Mouse (Mus musculus): ENCODE results near the gene Taok3.

Taok3 gene

DNA sequence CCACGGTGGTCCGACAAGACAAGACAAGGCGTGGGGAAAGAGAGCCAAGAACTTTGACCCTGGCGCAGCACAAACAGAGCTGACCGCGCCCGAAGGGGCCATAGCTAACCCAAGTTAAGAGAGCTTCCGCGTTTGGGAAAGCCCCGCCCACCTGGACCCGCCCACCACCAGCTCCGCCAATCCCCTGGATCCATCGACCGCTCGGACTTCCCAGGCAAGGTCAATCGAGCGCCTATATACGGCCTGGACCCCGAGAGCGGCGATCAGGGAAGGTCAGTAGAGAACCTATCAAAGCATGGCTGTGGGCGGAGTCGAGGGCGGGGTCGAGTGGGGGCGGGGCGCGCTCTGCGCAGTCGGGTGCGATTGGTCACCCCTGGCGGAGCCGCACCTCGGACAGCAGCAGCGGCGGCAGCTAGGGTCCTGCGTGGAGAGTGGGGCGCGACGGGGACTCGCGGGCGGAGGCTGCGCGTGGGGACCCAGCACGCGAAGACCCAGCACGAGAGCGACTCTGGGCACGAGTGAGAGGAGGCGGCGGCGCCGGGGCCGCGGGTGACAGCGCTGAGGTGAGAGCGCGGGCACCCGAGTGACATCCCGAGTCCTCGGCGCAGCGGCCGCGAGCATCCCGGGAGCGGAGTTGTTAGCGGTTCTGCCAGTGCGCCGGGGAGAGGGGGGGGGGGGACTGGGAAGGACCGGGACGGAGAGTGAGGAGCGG, at the start of gene Taok3:
TSS of gene Taok3 (plus strand) at position 353 of the 712 bp plus-strand sequence.
- in situ Hi-C loops (cut with MboI; ENCODE audit: low pct_unique_long_range_greater_than_20kb in 1 of 2, low sequenced_read_pairs in 2 of 2, unreplicated experiment in 1 of 2), result no loop called here

DNA sequence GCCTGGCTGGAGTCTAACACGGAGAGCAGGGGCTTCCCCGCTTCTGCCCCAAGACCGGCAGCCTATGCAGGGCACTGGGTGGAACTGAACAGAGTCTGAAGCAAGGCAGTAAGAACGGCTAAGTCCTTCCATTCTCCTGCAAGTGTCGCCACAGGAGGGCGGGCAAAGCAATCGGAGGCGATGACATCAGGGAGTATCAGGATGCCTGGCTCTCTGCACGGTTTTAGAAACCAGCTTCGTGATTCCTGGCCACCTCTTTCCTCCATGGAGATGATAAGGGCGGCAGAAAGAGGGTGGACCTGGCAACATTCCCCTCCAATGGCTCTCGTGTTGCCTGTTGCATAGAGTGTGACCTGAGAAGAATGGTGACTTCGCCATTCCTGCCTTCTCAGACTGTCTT, 32.2 kb upstream of the Taok3 start:
- in situ Hi-C loops (cut with MboI; ENCODE audit: low pct_unique_long_range_greater_than_20kb in 1 of 2, low sequenced_read_pairs in 2 of 2, unreplicated experiment in 1 of 2), result no loop called here

DNA sequence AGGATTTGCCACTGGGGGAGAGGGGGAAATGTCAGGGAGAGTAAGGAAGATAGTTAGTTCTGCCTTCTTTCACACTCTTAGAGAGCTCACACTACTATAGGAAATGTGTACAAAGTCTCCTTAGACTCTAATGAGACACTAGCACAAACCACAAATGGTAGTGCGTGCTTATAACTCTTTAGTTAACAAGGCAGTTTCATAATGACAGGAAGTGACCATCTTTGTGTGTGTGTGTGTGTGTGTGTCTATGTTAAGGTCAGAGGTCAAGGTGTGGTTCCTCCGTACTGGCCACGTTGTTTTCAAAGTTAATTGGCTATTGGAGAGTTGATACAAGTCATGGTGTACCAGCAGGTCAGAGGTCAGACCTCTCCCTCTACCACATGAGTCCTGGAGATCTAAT, 30.8 kb upstream of the Taok3 start:
- in situ Hi-C loops (cut with MboI; ENCODE audit: low pct_unique_long_range_greater_than_20kb in 1 of 2, low sequenced_read_pairs in 2 of 2, unreplicated experiment in 1 of 2), result no loop called here

DNA sequence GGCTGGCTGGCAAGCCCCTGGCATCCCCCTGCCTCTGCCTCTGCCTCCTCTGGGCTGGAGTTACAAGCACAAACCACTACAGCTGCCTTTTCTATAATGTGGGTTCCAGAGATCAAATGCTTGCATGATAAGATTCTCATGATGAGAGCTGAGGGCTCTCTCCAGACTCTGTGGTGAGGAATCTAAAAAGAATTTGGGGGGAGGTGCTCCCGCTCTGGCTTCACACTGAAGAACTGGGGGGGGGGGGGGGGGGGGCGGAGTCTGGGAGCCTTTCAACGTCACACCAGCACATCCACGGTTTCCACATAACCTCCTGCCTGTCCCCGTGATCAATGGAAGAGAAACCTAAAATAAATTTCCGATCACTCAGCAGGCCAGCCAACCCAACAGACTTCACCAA, 30.1 kb upstream of the Taok3 start:
- in situ Hi-C loops (cut with MboI; ENCODE audit: low pct_unique_long_range_greater_than_20kb in 1 of 2, low sequenced_read_pairs in 2 of 2, unreplicated experiment in 1 of 2), result no loop called here

DNA sequence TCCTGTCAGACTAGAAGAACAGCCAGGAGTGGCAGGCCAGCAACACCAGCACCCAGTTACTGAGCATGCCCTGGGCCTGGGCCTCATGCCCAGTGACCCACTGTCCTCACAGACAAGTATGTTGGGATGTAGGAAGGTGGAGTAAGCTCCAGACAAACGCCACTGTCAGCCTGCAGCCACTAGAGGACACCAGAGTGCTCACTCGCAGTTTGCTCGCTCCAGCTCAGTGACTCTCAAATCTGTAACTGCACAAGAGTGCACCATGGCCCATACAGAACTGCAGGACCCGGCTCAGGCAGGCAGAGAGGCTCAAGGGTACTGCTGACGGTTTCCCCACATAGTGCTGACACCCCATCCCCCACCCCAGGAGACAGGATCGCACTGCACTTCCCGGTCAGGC, 25.5 kb upstream of the Taok3 start:
- in situ Hi-C loops (cut with MboI; ENCODE audit: low pct_unique_long_range_greater_than_20kb in 1 of 2, low sequenced_read_pairs in 2 of 2, unreplicated experiment in 1 of 2), result no loop called here

DNA sequence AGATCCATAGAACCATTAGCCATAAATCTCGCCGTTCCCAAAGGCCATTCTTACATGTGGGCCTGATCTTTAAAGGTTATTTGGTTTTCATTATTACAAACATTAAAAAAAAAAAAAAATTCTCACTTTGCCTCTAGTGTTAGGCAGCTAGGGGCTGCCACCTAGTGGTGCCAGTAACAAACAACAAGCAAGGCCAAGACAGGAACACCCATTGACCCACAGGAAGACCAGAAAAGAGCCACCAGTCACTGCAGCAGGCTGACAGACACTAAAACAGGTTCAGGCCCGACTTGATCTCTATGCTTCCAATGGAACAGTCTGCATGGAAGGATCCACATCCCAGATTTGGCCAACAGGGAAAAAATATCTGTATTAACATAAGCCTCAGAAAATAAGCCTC, 23.2 kb upstream of the Taok3 start:
- in situ Hi-C loops (cut with MboI; ENCODE audit: low pct_unique_long_range_greater_than_20kb in 1 of 2, low sequenced_read_pairs in 2 of 2, unreplicated experiment in 1 of 2), result no loop called here

DNA sequence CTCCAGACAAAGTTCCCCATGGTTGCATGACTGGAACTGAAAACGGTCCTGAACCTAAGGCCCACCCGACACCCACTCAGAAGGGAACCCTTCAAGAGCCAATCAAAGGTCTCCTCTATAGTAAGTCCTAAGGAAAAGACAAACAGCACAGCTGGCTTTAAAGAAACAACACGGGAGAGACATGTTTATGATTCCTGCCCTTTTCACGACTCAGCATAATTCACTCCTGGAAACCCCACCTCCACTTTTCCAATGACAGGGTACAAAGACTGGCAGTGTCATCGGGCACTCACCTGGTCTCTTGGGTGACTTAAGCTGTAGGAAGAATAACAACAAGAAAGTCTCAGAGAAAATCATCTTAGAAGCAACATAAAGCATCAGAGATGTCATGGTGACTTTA, 20.9 kb upstream of the Taok3 start:
- in situ Hi-C loops (cut with MboI; ENCODE audit: low pct_unique_long_range_greater_than_20kb in 1 of 2, low sequenced_read_pairs in 2 of 2, unreplicated experiment in 1 of 2), result no loop called here

DNA sequence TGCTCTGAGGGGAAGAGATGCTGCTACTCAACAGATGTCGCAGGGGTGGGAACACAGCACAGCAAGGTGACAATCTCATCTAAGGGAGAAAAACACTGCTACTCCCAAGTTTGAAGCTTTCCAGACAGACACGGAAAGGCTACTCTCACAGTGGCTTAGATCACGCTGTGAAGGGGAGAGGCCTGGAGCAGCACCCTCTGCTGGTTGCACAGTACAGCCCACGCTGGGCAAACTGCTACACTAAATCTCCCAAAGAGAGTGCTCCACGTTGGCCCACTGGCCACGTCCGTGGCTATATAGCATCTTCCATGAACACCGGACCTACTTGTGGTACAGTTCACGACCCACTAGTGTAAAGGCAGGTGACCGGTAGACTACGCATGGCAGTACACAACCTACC, 20.2 kb upstream of the Taok3 start:
- in situ Hi-C loops (cut with MboI; ENCODE audit: low pct_unique_long_range_greater_than_20kb in 1 of 2, low sequenced_read_pairs in 2 of 2, unreplicated experiment in 1 of 2), result no loop called here

DNA sequence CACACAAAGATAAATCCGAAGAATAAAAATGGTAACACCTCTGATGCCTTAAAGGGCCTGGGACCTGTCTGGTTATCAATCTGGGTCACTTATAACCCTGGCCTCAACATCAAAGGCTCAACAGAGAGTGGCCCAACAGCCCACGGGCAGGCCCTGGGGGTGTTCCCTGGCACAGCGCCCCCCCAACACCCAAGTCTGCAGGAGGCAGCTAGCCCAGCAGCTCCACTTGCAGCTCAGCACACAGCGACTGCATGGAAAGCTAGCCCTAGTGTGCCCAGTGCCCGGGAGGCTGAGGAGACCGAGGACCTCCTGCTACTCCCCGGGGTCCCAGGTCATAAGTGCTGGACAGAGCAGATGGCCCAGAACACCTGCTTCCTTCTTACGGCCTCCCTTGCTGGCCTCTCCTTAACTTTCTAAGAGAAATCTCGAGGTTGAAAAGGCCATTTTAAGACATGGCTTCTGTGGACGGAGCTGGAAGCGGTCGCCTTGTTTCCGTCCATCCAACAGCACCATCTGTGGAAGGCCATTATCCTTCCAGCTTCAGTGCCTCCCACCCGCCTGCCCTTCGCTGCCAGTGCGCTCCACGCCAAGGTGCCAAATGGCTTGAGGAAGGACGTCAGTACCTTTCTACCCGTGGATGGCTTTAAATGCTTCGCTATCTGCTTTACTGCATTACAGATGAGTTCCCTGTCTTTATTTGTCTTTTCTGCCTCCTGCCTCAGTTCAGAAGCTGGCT, 16.6 kb upstream of the Taok3 start:
- in situ Hi-C loops (cut with MboI; ENCODE audit: low pct_unique_long_range_greater_than_20kb in 1 of 2, low sequenced_read_pairs in 2 of 2, unreplicated experiment in 1 of 2), result no loop called here

DNA sequence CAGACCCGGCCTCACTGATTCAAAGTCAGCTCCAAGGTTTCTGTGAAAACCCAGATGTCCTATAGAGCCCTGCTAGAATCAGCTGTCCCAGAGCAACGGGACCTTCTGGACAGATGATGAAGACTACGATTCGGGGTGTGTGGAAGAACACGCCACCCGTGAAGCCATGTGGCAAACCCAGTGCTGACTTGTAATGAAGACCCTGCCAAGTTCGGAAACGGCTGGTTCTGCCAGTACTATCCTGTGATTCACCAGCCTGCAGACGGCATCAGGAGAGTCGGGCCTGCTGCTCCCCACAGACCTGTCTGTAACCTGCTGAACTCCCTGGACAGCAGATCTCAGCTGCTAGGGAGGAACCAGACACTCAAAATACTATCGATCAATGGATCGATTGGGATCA, 15.6 kb upstream of the Taok3 start:
- in situ Hi-C loops (cut with MboI; ENCODE audit: low pct_unique_long_range_greater_than_20kb in 1 of 2, low sequenced_read_pairs in 2 of 2, unreplicated experiment in 1 of 2), result no loop called here

DNA sequence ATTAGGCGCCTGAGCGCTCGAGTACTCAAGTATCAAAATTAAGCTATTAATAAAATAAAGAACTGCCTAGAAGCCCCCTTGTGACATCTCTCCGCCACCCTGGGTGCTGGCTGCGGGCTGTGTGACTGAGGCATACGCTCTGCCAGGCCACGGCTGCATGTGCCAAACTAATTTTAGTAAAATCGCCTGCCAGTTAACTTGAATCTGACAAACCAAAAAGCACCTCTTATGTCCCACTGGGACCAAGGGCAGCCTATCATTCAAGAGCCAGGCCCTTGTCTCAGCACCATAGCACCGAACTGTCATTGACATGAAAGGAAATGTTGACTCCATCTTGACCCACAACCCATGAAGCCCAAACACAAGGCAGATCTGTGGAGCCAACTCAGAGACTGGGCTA, 14.2 kb upstream of the Taok3 start:
- in situ Hi-C loops (cut with MboI; ENCODE audit: low pct_unique_long_range_greater_than_20kb in 1 of 2, low sequenced_read_pairs in 2 of 2, unreplicated experiment in 1 of 2), result no loop called here

DNA sequence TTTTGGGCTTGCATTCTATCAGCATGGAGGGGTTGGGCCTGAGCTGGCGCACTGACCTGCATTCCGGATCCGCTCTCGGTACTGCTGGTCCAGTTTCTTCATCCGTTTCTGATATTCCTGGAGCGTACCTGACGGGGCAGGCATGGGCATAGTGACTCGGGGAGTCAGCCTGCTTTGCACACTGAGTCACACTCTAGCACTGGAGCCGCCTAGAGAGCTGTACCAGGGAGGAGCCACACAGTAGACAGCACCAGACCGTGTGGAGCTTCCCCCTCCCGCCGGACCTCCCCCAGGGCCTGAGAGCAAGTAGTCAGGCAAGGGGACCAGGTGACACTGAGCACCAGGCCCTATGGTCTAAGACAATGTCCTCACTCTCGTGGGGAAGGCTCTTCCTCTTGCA, 11.6 kb upstream of the Taok3 start:
- in situ Hi-C loops (cut with MboI; ENCODE audit: low pct_unique_long_range_greater_than_20kb in 1 of 2, low sequenced_read_pairs in 2 of 2, unreplicated experiment in 1 of 2), result no loop called here

DNA sequence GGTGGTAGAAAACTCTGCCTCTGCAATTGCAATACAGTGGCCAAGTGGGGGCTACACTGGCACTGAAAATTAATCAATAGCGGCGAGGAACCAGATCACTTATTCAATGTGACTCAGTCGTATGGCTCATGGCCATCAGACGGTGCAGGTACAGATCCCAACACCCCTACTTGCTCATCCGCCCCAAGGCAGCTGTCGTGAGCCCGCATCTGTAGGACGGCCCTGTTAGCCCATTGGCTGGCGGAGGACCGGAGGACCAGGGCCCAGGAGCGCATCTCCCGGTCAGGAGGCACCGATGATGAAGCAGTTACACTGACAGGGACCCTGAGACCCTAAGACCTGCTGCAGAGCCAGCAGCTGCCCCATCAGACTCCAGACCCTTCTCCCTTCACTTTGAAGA, 11.2 kb upstream of the Taok3 start:
- in situ Hi-C loops (cut with MboI; ENCODE audit: low pct_unique_long_range_greater_than_20kb in 1 of 2, low sequenced_read_pairs in 2 of 2, unreplicated experiment in 1 of 2), result no loop called here

DNA sequence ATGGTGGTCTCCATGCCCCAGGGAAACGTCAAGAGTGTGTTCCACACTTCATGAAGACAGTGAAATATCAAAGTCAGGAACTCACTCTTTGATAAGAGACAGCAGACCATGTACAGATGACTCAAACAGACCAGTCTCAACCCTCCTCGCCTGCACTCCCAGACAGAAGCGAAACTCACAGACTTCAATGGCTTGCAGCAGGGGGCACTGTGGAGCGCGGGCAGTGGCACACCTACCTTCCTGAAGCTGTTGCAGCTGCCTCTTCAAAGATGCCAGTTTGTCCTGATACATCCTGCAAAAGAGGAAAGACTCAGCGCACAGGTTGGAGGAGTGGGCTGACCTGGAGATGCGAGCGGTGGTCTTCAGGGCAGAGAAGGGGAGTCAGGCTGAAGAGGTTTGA, 10.4 kb upstream of the Taok3 start:
- in situ Hi-C loops (cut with MboI; ENCODE audit: low pct_unique_long_range_greater_than_20kb in 1 of 2, low sequenced_read_pairs in 2 of 2, unreplicated experiment in 1 of 2), result no loop called here

DNA sequence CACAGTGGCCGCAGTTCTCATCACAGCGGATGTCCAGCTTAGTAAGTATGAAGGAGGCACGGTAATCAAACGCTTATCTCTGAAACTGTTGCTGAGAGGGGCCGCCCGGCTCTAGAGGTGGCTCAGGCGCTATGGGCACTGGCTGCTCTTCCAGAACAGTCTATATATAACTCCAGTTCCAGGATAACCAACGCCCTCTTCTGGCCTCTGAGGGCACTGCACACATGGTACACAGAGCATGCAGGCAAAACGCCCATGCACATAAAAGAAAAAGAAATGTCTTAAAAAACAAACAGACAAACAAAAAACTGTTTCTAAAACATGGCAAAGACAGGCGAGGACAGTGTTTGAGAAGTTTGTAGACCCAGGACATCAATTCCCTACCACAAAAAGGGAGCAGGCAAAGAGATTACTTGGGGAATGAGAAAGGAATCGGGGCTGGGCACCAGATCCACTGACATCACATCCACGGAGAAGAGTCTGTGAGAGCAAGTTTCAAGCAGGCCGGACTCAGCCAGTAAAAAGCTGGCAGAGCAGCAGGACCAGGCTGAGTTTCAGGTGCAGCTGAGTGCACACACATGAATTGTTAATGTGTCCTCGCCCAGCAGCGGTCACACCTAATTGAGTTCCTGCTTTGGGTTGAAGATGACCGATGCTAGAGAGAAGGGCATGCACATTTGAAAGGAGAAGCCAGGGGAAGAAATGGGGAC, 8.7 kb upstream of the Taok3 start:
- in situ Hi-C loops (cut with MboI; ENCODE audit: low pct_unique_long_range_greater_than_20kb in 1 of 2, low sequenced_read_pairs in 2 of 2, unreplicated experiment in 1 of 2), result no loop called here

DNA sequence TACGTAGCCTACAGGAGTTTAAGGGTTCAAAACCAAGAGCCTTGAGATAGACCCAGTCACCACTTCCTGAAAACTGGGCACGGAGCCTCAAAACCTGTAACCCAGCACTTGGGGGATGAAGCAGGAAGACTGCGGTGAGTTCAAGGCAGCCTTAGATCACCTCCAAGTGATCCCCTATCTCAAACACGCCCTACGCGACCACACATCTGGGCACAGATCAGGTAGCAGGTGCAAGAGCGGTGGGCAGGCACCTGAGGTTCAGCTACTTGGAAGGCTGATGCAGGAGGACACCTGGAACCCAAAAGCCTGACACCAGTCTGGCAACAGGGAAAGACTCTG, 8.2 kb upstream of the Taok3 start:
- in situ Hi-C loops (cut with MboI; ENCODE audit: low pct_unique_long_range_greater_than_20kb in 1 of 2, low sequenced_read_pairs in 2 of 2, unreplicated experiment in 1 of 2), result no loop called here

DNA sequence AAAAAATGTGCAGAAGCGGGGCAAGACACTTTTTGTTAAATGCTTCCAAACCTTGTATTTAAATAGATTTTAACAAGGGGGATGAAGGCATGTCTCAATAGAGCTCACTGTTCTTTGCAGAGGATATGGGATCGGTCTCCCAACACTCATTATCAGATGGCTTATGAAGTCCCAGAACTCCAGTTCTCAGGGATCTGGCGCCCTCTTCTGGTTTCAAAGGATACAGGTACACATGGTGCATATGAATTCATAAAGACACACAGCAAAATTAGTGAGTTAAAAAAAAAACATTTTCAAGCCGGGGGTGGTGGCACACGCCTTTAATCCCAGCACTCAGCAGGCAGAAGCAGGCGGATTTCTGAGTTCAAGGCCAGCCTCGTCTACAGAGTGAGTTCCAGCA, 6.6 kb upstream of the Taok3 start:
- in situ Hi-C loops (cut with MboI; ENCODE audit: low pct_unique_long_range_greater_than_20kb in 1 of 2, low sequenced_read_pairs in 2 of 2, unreplicated experiment in 1 of 2), result no loop called here

DNA sequence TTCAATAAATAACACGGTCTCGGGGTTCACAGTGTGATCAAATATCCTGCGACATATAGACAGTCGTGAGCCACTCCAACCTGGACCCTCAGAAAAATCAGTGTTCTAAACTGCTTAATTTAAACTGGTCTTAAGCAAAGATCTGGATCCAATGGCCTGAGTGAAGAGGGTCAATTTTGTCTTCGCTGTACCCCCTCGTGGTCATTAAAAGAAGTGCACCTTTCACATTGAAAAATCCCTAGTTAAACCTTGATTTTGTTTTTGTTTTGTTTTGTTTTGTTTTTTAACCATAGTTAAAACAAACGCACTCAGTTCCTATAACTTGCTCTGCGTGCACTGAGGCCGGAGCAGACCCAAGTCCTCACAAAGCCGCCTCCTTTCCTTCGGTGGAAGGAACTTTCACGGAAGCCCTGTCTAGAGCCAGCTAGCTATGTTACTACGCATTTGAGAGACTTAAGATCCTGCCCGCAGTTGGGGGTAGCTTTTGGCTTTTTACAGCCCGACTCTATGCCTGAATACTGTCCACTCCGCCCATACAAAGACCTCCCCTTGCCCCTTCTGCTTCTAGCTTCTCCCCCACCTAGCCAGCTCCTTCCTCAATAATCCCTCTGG, 5.2 kb upstream of the Taok3 start:
- in situ Hi-C loops (cut with MboI; ENCODE audit: low pct_unique_long_range_greater_than_20kb in 1 of 2, low sequenced_read_pairs in 2 of 2, unreplicated experiment in 1 of 2), result no loop called here

DNA sequence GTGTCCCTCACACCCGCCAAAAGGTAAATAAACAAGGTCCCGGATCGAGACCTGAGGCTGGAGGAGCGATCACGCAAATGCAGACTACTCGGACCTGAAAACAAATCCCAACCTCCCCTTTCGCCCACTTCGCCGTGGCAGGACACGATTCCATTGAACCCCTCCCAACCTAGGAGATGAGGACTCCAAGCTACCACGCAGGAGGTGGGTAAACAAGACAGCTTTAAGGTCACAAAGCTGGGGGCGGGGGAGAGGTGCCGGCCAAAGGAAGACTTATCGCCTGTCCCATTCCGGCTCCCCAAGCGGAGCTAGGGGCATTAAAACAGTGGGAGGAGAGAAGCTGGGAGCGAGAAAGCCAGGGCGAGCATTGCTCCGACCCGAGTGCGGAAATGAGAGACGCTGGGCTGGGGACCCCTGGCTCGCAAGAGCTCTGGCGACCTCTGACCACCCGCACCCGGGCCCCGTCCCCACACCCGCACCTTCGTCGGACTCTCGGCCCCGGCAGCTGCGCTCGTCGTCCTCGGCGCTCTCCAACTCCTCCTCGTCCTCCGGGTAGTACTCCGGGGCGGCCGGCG, 4.6 kb upstream of the Taok3 start:
- in situ Hi-C loops (cut with MboI; ENCODE audit: low pct_unique_long_range_greater_than_20kb in 1 of 2, low sequenced_read_pairs in 2 of 2, unreplicated experiment in 1 of 2), result no loop called here
